ENCODE assay signal across 11 mouse cellular contexts in the genomic region with DNA sequence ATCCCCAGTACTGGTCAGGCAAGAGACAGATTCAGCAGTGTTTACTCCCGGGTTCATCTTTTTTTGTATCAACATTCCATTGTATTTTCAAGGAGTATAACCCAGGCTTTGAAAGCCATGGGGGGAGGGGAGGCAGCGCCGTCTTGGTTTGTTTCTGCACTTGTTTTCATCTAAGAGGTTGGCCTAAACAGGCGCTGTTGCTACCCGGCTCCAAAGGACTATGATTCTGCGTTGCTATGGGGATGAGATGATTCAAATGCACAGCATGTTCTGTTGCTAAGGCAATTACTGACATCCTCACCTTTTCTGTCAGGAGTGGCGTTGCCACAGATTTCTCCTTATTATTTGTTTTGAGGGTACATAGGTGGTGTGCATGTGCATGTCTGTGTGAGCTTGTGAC. TPM values are rescaled to one million over a fixed set of nuclear protein-coding genes. Genes with fewer than 3 reads are reported as not detected.
DNase-seq lines count a peak whose midpoint lies in the region; ATAC-seq and TF ChIP-seq lines count a peak whose summit lies in the region.
"Had no signal": no experiment of that assay in that cellular context is flagged by ENCODE, and none has a peak within 500 bp of the region (broad histone marks: within the 10 kb centered on the region; RNA-seq: fewer than 3 reads in every experiment).

No protein-coding gene starts in this region.

- TF ChIP-seq CTCF in liver, postnatal 0 days (IDR thresholded peaks at IDR 0.05; ENCODE audit: low read depth): no peak

- no peak overlapping the region for H3K4me2 ChIP-seq in forebrain, embryonic 11.5 days (ENCODE audit: low read depth, low read length, severe bottlenecking)
- H3K4me2 ChIP-seq in liver, postnatal 0 days (ENCODE audit: low read depth, low read length): no peak overlapping the region
- H3K4me2 ChIP-seq in heart, embryonic 11.5 days: no peak overlapping the region
- H3K4me2 ChIP-seq: embryonic facial prominence, embryonic 15.5 days; heart, embryonic 13.5 days had no signal

- WGBS in forebrain, embryonic 11.5 days: 42% methylated on average over 7 of the region's 7 CpGs
- WGBS in liver, postnatal 0 days (ENCODE audit: insufficient replicate concordance): 69% methylated on average over 7 of the region's 7 CpGs
- WGBS in heart, embryonic 11.5 days (ENCODE audit: insufficient replicate concordance): 64% methylated on average over 7 of the region's 7 CpGs

- ATAC-seq in forebrain, embryonic 11.5 days (replicated peaks; ENCODE audit: low FRiP score): 0 out of 2 replicates have a peak, but pooled peaks have one; percentile 15
- ATAC-seq in activated CD4-positive, CD25-positive, alpha-beta regulatory T cell, adult 4 months: no peak
- no peak for ATAC-seq in liver, postnatal 0 days
- no peak for ATAC-seq in heart, embryonic 11.5 days (replicated peaks; ENCODE audit: insufficient number of reproducible peaks, low FRiP score, low TSS enrichment)

- H3K36me3 ChIP-seq in forebrain, embryonic 11.5 days (ENCODE audit: control insufficient read depth, insufficient read depth, low read length): no peaks in the 10 kb centered on the region
- H3K36me3 ChIP-seq in liver, postnatal 0 days (replicated peaks; ENCODE audit: insufficient read depth, low read length): no peaks in the 10 kb centered on the region
- H3K36me3 ChIP-seq in heart, embryonic 11.5 days (ENCODE audit: control insufficient read depth, insufficient read depth, low read length): no peaks in the 10 kb centered on the region
- H3K36me3 ChIP-seq: embryonic facial prominence, embryonic 15.5 days; heart, embryonic 13.5 days had no signal

- H3K27me3 ChIP-seq in forebrain, embryonic 11.5 days (ENCODE audit: control insufficient read depth, insufficient read depth, low read length): no peaks in the 10 kb centered on the region
- H3K27me3 ChIP-seq in liver, postnatal 0 days (ENCODE audit: insufficient read depth, low read length): no peaks in the 10 kb centered on the region
- no peaks in the 10 kb centered on the region for H3K27me3 ChIP-seq in heart, embryonic 11.5 days (ENCODE audit: control insufficient read depth, insufficient read depth, low read length)
- H3K27me3 ChIP-seq: embryonic facial prominence, embryonic 15.5 days; heart, embryonic 13.5 days had no signal

- H3K27ac ChIP-seq in forebrain, embryonic 11.5 days (ENCODE audit: low read depth, low read length): no peak overlapping the region; the same call in 1 of the 2 replicates
- H3K27ac ChIP-seq in liver, postnatal 0 days (ENCODE audit: low read depth): no peak overlapping the region
- H3K27ac ChIP-seq in heart, embryonic 11.5 days (ENCODE audit: low read depth, low read length): no peak overlapping the region
- H3K27ac ChIP-seq: embryonic facial prominence, embryonic 15.5 days; heart, embryonic 13.5 days had no signal

- no peak overlapping the region for H3K9ac ChIP-seq in forebrain, embryonic 11.5 days (ENCODE audit: low read length)
- no peak overlapping the region for H3K9ac ChIP-seq in liver, postnatal 0 days (replicated peaks)
- H3K9ac ChIP-seq in heart, embryonic 11.5 days (ENCODE audit: low read depth, low read length): no peak overlapping the region
- H3K9ac ChIP-seq: embryonic facial prominence, embryonic 15.5 days; heart, embryonic 13.5 days had no signal

- no peak overlapping the region for H3K4me3 ChIP-seq in forebrain, embryonic 11.5 days (ENCODE audit: low read depth, low read length)
- no peak overlapping the region for H3K4me3 ChIP-seq in liver, postnatal 0 days (ENCODE audit: low read depth, low read length)
- H3K4me3 ChIP-seq in heart, embryonic 11.5 days (ENCODE audit: low read depth, low read length): no peak overlapping the region
- H3K4me3 ChIP-seq: embryonic facial prominence, embryonic 15.5 days; heart, embryonic 13.5 days had no signal

- H3K9me3 ChIP-seq in forebrain, embryonic 11.5 days (ENCODE audit: control insufficient read depth, low read length): no peaks in the 10 kb centered on the region
- H3K9me3 ChIP-seq in liver, postnatal 0 days (ENCODE audit: low read length): no peaks in the 10 kb centered on the region
- peaks cover 12% of the 10 kb centered on the region for H3K9me3 ChIP-seq in heart, embryonic 11.5 days (replicated peaks; ENCODE audit: control insufficient read depth, low read length)
- H3K9me3 ChIP-seq: embryonic facial prominence, embryonic 15.5 days had no signal

- H3K4me1 ChIP-seq in forebrain, embryonic 11.5 days (replicated peaks; ENCODE audit: control insufficient read depth, insufficient read depth, low read length): 0 out of 2 replicates have a peak, but pooled peaks cover 2% of the 10 kb centered on the region
- H3K4me1 ChIP-seq in liver, postnatal 0 days (ENCODE audit: insufficient read depth): no peaks in the 10 kb centered on the region
- no peaks in the 10 kb centered on the region for H3K4me1 ChIP-seq in heart, embryonic 11.5 days (ENCODE audit: control insufficient read depth, insufficient read depth, low read length)
- H3K4me1 ChIP-seq: embryonic facial prominence, embryonic 15.5 days; heart, embryonic 13.5 days had no signal

- no peak for DNase-seq in forebrain, embryonic 11.5 days (ENCODE audit: low spot score)
- peak; percentile 35 to 37 for DNase-seq in frontal cortex, postnatal 36 days (ENCODE audit: low spot score in 2 of 2)
- DNase-seq in layer of hippocampus, postnatal 36 days: peak; percentile 44 to 55
- peak; percentile 56 to 62 for DNase-seq in right cerebral cortex, adult 2 months (ENCODE audit: low spot score in 2 of 2)
- no peak for DNase-seq in liver, postnatal 0 days
- DNase-seq: kidney, postnatal 10 days; lung, postnatal 10 days had no signal

- TF ChIP-seq EP300 in liver, postnatal 0 days (IDR thresholded peaks at IDR 0.05; ENCODE audit: low read depth): no peak

RNA-seq across cellular contexts. Expression of a gene that starts 12.8 kb away (rescaled TPM):
- 38.6 and 42.7 TPM in 2 replicates for polyA plus RNA-seq in forebrain, embryonic 11.5 days (2014; fragmentation: Nextera tagmentation; extraction: Ambion mirVana)
- total RNA-seq in layer of hippocampus, postnatal 36 days (2021): 10 to 100 TPM; 49.3 to 51.1 TPM
- polyA plus RNA-seq in activated CD4-positive, CD25-positive, alpha-beta regulatory T cell, adult 4 months (2017; shearing (Covaris generic)): 10 to 100 TPM; 28.7 to 30.4 TPM
- polyA plus RNA-seq in liver, postnatal 0 days (2015; fragmentation: Nextera tagmentation; extraction: Ambion mirVana): 8.4 and 10.5 TPM in 2 replicates
- 22.8 and 35.2 TPM in 2 replicates for polyA plus RNA-seq in heart, embryonic 11.5 days (2014; fragmentation: Nextera tagmentation; extraction: Ambion mirVana)

RNA-seq across cellular contexts. Expression of a gene that starts 21.8 kb away (rescaled TPM):
- polyA plus RNA-seq in forebrain, embryonic 11.5 days (2014; fragmentation: Nextera tagmentation; extraction: Ambion mirVana): 0.07 TPM in 1 of 2 replicates, not detected in the other
- under 1 TPM in 1 of 2 experiments, not detected in 1; 0.20 TPM for total RNA-seq in layer of hippocampus, postnatal 36 days (2021)
- not detected for polyA plus RNA-seq in activated CD4-positive, CD25-positive, alpha-beta regulatory T cell, adult 4 months (2017; shearing (Covaris generic))
- polyA plus RNA-seq in liver, postnatal 0 days (2015; fragmentation: Nextera tagmentation; extraction: Ambion mirVana): 0.11 TPM in 1 of 2 replicates, not detected in the other
- polyA plus RNA-seq in heart, embryonic 11.5 days (2014; fragmentation: Nextera tagmentation; extraction: Ambion mirVana): 0.06 and 0.07 TPM in 2 replicates
- polyA plus RNA-seq: heart, embryonic 13.5 days had no signal

RNA-seq across cellular contexts. Expression of a gene that starts 55.0 kb away (rescaled TPM):
- 15.9 and 17.2 TPM in 2 replicates for polyA plus RNA-seq in forebrain, embryonic 11.5 days (2014; fragmentation: Nextera tagmentation; extraction: Ambion mirVana)
- 10 to 100 TPM; 13.5 to 16.5 TPM for total RNA-seq in layer of hippocampus, postnatal 36 days (2021)
- 1 to 10 TPM; 6.7 to 8.8 TPM for polyA plus RNA-seq in activated CD4-positive, CD25-positive, alpha-beta regulatory T cell, adult 4 months (2017; shearing (Covaris generic))
- polyA plus RNA-seq in liver, postnatal 0 days (2015; fragmentation: Nextera tagmentation; extraction: Ambion mirVana): 1.5 and 1.6 TPM in 2 replicates
- polyA plus RNA-seq in heart, embryonic 11.5 days (2014; fragmentation: Nextera tagmentation; extraction: Ambion mirVana): 8.6 and 8.9 TPM in 2 replicates

RNA-seq across cellular contexts. Expression of a gene that starts 55.2 kb away (rescaled TPM):
- not detected in 2 replicates for polyA plus RNA-seq in forebrain, embryonic 11.5 days (2014; fragmentation: Nextera tagmentation; extraction: Ambion mirVana)
- total RNA-seq in layer of hippocampus, postnatal 36 days (2021): not detected
- polyA plus RNA-seq in activated CD4-positive, CD25-positive, alpha-beta regulatory T cell, adult 4 months (2017; shearing (Covaris generic)): under 1 TPM in 1 of 2 experiments, not detected in 1; 0.29 TPM
- not detected in 2 replicates for polyA plus RNA-seq in liver, postnatal 0 days (2015; fragmentation: Nextera tagmentation; extraction: Ambion mirVana)
- polyA plus RNA-seq in heart, embryonic 11.5 days (2014; fragmentation: Nextera tagmentation; extraction: Ambion mirVana): not detected in 2 replicates
- polyA plus RNA-seq: embryonic facial prominence, embryonic 15.5 days; heart, embryonic 13.5 days had no signal

Comparison
In these comparisons a context has a peak if more than half of its experiments do, and no peak if none do; other contexts are left out.
1. DNase-seq: peak in frontal cortex, postnatal 36 days (2 of 2), layer of hippocampus, postnatal 36 days (2 of 2) and right cerebral cortex, adult 2 months (2 of 2); none in forebrain, embryonic 11.5 days (single experiment) and liver, postnatal 0 days (single experiment).